Mouse (Mus musculus) CH12.LX (cell line): Measurements from ENCODE around the gene Fgfr2. TPM values are rescaled to one million over a fixed set of nuclear protein-coding genes. Genes with fewer than 3 reads are reported as not detected.

ENCODE experiments used
- DNase-seq: peaks from one replicate; pipeline ENCODE4 v3.0.0-alpha.2; 2013; ENCODE audit errors: extremely low read depth
- H3K27ac ChIP-seq: 2 replicates; pipeline ENCODE4 v1.5.1; 2012; ENCODE audit warnings: low read depth, mild to moderate bottlenecking, control low read depth, moderate library complexity; ENCODE audit not compliant: insufficient read depth
- H3K27me3 ChIP-seq: replicated peaks from 2 replicates; pipeline ENCODE3; 2012; ENCODE audit warnings: inconsistent platforms
- H3K36me3 ChIP-seq, 2 experiments: replicated peaks in 1 of 2; 2 replicates each; pipeline versions ENCODE3 to v1.6.1; 2012; ENCODE audit warnings: inconsistent platforms in 1 of 2, low read length in 1 of 2, mild to moderate bottlenecking in 1 of 2, mixed read lengths in 1 of 2, moderate library complexity in 1 of 2; ENCODE audit not compliant: control insufficient read depth in 1 of 2, insufficient read depth in 1 of 2
- H3K4me1 ChIP-seq, 2 experiments: 2 replicates each; pipeline ENCODE4 v1.6.1; 2012; ENCODE audit warnings: inconsistent platforms in 1 of 2, moderate library complexity in 1 of 2; ENCODE audit not compliant: insufficient read depth in 2 of 2, control insufficient read depth in 1 of 2
- H3K4me2 ChIP-seq: 2 replicates; pipeline ENCODE4 v1.6.1; 2012; ENCODE audit warnings: low read depth, mild to moderate bottlenecking, control low read depth; ENCODE audit not compliant: poor library complexity, insufficient read depth, severe bottlenecking
- H3K4me3 ChIP-seq, 3 experiments: fragments of 150-350 bp in 1 of 3; sonication (generic) in 1 of 3; replicated peaks in 1 of 3; 2 replicates each; pipeline versions ENCODE3 to v1.5.1; 2011 to 2012; ENCODE audit warnings: low read depth in 2 of 3, low read length in 2 of 3, mild to moderate bottlenecking in 2 of 3, moderate library complexity in 2 of 3, control low read depth in 1 of 3, improper control_type of control experiment in 1 of 3, inconsistent platforms in 1 of 3, mixed read lengths in 1 of 3; ENCODE audit not compliant: poor library complexity in 1 of 3
- H3K79me2 ChIP-seq: replicated peaks from 2 replicates; pipeline ENCODE4 v1.6.1; 2012; ENCODE audit warnings: mild to moderate bottlenecking, moderate library complexity; ENCODE audit not compliant: control insufficient read depth, poor library complexity, insufficient read depth, severe bottlenecking; ENCODE audit errors: extremely low read depth
- H3K9ac ChIP-seq: 2 replicates; pipeline ENCODE4 v1.6.1; 2012; ENCODE audit warnings: low read depth, mild to moderate bottlenecking, control low read depth, moderate library complexity; ENCODE audit not compliant: insufficient read depth
- H3K9me3 ChIP-seq: replicated peaks from 2 replicates; pipeline ENCODE3; 2012; ENCODE audit warnings: low read length, inconsistent platforms, mixed read lengths
- BHLHE40 ChIP-seq: IDR thresholded peaks from 2 replicates; pipeline ENCODE4 v1.6.1; 2011; ENCODE audit warnings: mild to moderate bottlenecking, low read depth, low read length, improper control_type of control experiment
- CTCF ChIP-seq, 2 experiments: IDR thresholded peaks in 1 of 2; conservative IDR thresholded peaks in 1 of 2; 2 replicates each; pipeline ENCODE4 v1.5.1; 2011 to 2012; ENCODE audit warnings: low read depth in 2 of 2, low read length in 2 of 2, improper control_type of control experiment in 1 of 2, inconsistent platforms in 1 of 2, mild to moderate bottlenecking in 1 of 2, moderate library complexity in 1 of 2
- ELF1 ChIP-seq: IDR thresholded peaks from 2 replicates; pipeline ENCODE4 v1.6.1; 2014; ENCODE audit warnings: low read depth, mild to moderate bottlenecking, inconsistent platforms, low read length, improper control_type of control experiment
- ETS1 ChIP-seq: conservative IDR thresholded peaks from 2 replicates; pipeline ENCODE4 v1.6.1; 2012; ENCODE audit warnings: low read depth, mild to moderate bottlenecking, inconsistent platforms, low read length, improper control_type of control experiment, moderate library complexity
- GABPA ChIP-seq: IDR thresholded peaks from 2 replicates; pipeline ENCODE4 v1.6.1; 2012; ENCODE audit warnings: low read depth, low read length, improper control_type of control experiment, inconsistent platforms; ENCODE audit not compliant: insufficient replicate concordance
- IRF4 ChIP-seq: IDR thresholded peaks from 2 replicates; pipeline ENCODE4 v1.6.1; 2014; ENCODE audit warnings: low read depth, mild to moderate bottlenecking, inconsistent platforms, low read length, improper control_type of control experiment
- JUND ChIP-seq: conservative IDR thresholded peaks from 2 replicates; pipeline ENCODE4 v1.6.1; 2011; ENCODE audit warnings: low read depth, low read length, improper control_type of control experiment
- KAT2A ChIP-seq: IDR thresholded peaks from 2 replicates; pipeline ENCODE4 v1.6.1; 2012; ENCODE audit warnings: low read length, improper control_type of control experiment, inconsistent platforms; ENCODE audit not compliant: insufficient replicate concordance
- MAX ChIP-seq: IDR thresholded peaks from 2 replicates; pipeline ENCODE4 v1.6.1; 2011; ENCODE audit warnings: low read length, improper control_type of control experiment
- MXI1 ChIP-seq: IDR thresholded peaks from 2 replicates; pipeline ENCODE4 v1.6.1; 2011; ENCODE audit warnings: mild to moderate bottlenecking, low read depth, low read length, improper control_type of control experiment
- NRF1 ChIP-seq: IDR thresholded peaks from 2 replicates; pipeline ENCODE4 v1.6.1; 2014; ENCODE audit warnings: low read depth, mild to moderate bottlenecking, inconsistent platforms, low read length, improper control_type of control experiment, moderate library complexity
- RAD21 ChIP-seq: IDR thresholded peaks from 2 replicates; pipeline ENCODE4 v1.6.1; 2011; ENCODE audit warnings: low read depth, mild to moderate bottlenecking, low read length, improper control_type of control experiment, moderate library complexity
- RCOR1 ChIP-seq: conservative IDR thresholded peaks from 2 replicates; pipeline ENCODE4 v1.6.1; 2012; ENCODE audit warnings: low read depth, mild to moderate bottlenecking, inconsistent platforms, low read length, improper control_type of control experiment
- SMC3 ChIP-seq: IDR thresholded peaks from 2 replicates; pipeline ENCODE4 v1.6.1; 2011; ENCODE audit warnings: low read depth, low read length, improper control_type of control experiment
- UBTF ChIP-seq: IDR thresholded peaks from 2 replicates; pipeline ENCODE4 v1.6.1; 2012; ENCODE audit warnings: low read depth, mild to moderate bottlenecking, inconsistent platforms, low read length, improper control_type of control experiment, moderate library complexity
- USF2 ChIP-seq: conservative IDR thresholded peaks from 2 replicates; pipeline ENCODE4 v1.6.1; 2011; ENCODE audit warnings: low read depth, low read length, improper control_type of control experiment
- ZNF384 ChIP-seq: IDR thresholded peaks from 2 replicates; pipeline ENCODE4 v1.6.1; 2012; ENCODE audit warnings: low read depth, low read length, improper control_type of control experiment, inconsistent platforms
- dilution Hi-C: fragments of 300-500 bp; cut with MboI; formaldehyde crosslinking; loops from 2 replicates; pipeline ENCODE4 v1.14.3; 2020; ENCODE audit warnings: low sequenced_read_pairs; ENCODE audit not compliant: extremely low pct_unique_long_range_greater_than_20kb, extremely low pct_ligation_motif_present
- in situ Hi-C: fragments of 300-500 bp; cut with MboI; formaldehyde crosslinking; loops from 3 replicates; pipeline ENCODE4 v1.14.3; 2019; ENCODE audit warnings: low sequenced_read_pairs, low pct_ligation_motif_present, low pct_unique_long_range_greater_than_20kb, mixed read lengths
- polyA plus RNA-seq: library from polyadenylated mRNA; unstranded; fragments of >175 nt; gene quantifications from 2 replicates; pipeline ENCODE4 v1.2.1, GENCODE M21; 2012; ENCODE audit warnings: low read depth; ENCODE audit not compliant: insufficient read length
- total RNA-seq, 2 experiments: library from RNA; depleted of rRNA; stranded (reverse); fragments of 300-350 nt in 1 of 2; fragments of >200 nt in 1 of 2; gene quantifications; 2 replicates each; pipeline ENCODE4 v1.2.3; 2012 to 2014

The Fgfr2 gene
- total and polyA plus RNA-seq, 3 experiments = not detected

- no peaks in the 10 kb centered on the region for H3K79me2 ChIP-seq
- no peaks in the 10 kb centered on the region for H3K4me1 ChIP-seq
- in situ Hi-C loops = no loop called here
- no peaks in the 10 kb centered on the region for H3K36me3 ChIP-seq
- H3K4me2 ChIP-seq = no peak overlapping the region
- H3K4me3 ChIP-seq = no peak overlapping the region
- H3K27ac ChIP-seq = no peak overlapping the region
- no peak for TF ChIP-seq CTCF (conservative IDR thresholded peaks at IDR 0.05 in 1 of 2, IDR thresholded peaks at IDR 0.05 in 1 of 2; ENCODE audit: low read depth in 2 of 2, low read length in 2 of 2)
- TF ChIP-seq BHLHE40 = no peak
- TF ChIP-seq KAT2A = no peak
- TF ChIP-seq ETS1 = no peak
- TF ChIP-seq RCOR1 = no peak
- TF ChIP-seq UBTF = no peak
- TF ChIP-seq ELF1 = no peak
- H3K9me3 ChIP-seq = no peaks in the 10 kb centered on the region
- H3K9ac ChIP-seq = no peak overlapping the region
- dilution Hi-C loops = no loop called here
- H3K27me3 ChIP-seq = peaks cover 86% of the 10 kb centered on the region
- DNase-seq = no peak
Observed at GRCm38 (mm10) chr7:131817976-131818375, 1305.2 kb downstream of the Fgfr2 start.

GRCm38 (mm10) chr7:131816641-131817040 is 1306.5 kb downstream of the Fgfr2 start:
- H3K36me3 ChIP-seq = no peaks in the 10 kb centered on the region
- H3K9ac ChIP-seq = no peak overlapping the region
- no peaks in the 10 kb centered on the region for H3K9me3 ChIP-seq
- dilution Hi-C loops (no loop called here), in situ Hi-C loops (no loop called here)
- no peak overlapping the region for H3K27ac ChIP-seq
- peaks cover 88% of the 10 kb centered on the region for H3K27me3 ChIP-seq
- TF ChIP-seq MAX (no peak), KAT2A (no peak), MXI1 (no peak), ZNF384 (no peak), JUND (no peak), GABPA (no peak), IRF4 (no peak), SMC3 (no peak), NRF1 (no peak), BHLHE40 (no peak), RAD21 (no peak), USF2 (no peak), ETS1 (no peak)
- no peaks in the 10 kb centered on the region for H3K79me2 ChIP-seq
- no peak overlapping the region for H3K4me2 ChIP-seq
- no peak for DNase-seq
- no peak overlapping the region for H3K4me3 ChIP-seq
- H3K4me1 ChIP-seq = no peaks in the 10 kb centered on the region
